Mouse (Mus musculus) bone marrow macrophage, adult 2 months (primary cell): ENCODE results near the gene Ddx55.

Experiments used
- CTCF ChIP-seq: IDR thresholded peaks from 2 replicates; pipeline ENCODE4 v1.5.1; 2012; ENCODE audit warnings: low read depth, mild to moderate bottlenecking, low read length, moderate library complexity
- POLR2A ChIP-seq: IDR thresholded peaks from 2 replicates; pipeline ENCODE4 v1.6.1; 2012; ENCODE audit warnings: mild to moderate bottlenecking, low read depth, low read length, borderline replicate concordance

- no peak for TF ChIP-seq POLR2A
- TF ChIP-seq CTCF = no peak
Measured at GRCm38 (mm10) chr5:124540383-124540786, 12.3 kb upstream of the Ddx55 start, which contains the start of gene Tmed2.
